In genomic region chr16:88221932-88222331, GRCm38 (mm10) we compare ENCODE assay signal across 32 mouse cellular contexts.
"Had no signal": no experiment of that assay in that cellular context is flagged by ENCODE, and none has a peak within 500 bp of the region (broad histone marks: within the 10 kb centered on the region; RNA-seq: fewer than 3 reads in every experiment).

No protein-coding gene starts in this region.

- H3K9me3 ChIP-seq: heart, embryonic 10.5 days; heart, embryonic 12.5 days; heart, embryonic 15.5 days; hindbrain, embryonic 10.5 days; hindbrain, embryonic 12.5 days; hindbrain, embryonic 13.5 days; hindbrain, embryonic 15.5 days; intestine, embryonic 15.5 days; kidney, embryonic 15.5 days had no signal

- H3K4me2 ChIP-seq: heart, embryonic 11.5 days; heart, embryonic 12.5 days; heart, embryonic 13.5 days; heart, embryonic 15.5 days; hindbrain, embryonic 12.5 days; hindbrain, embryonic 13.5 days; hindbrain, embryonic 14.5 days; hindbrain, embryonic 15.5 days; intestine, embryonic 15.5 days; kidney, embryonic 15.5 days had no signal

- H3K4me1 ChIP-seq: heart, embryonic 10.5 days; heart, embryonic 12.5 days; heart, embryonic 13.5 days; heart, embryonic 15.5 days; hindbrain, embryonic 10.5 days; hindbrain, embryonic 12.5 days; hindbrain, embryonic 13.5 days; hindbrain, embryonic 15.5 days; intestine, embryonic 15.5 days; kidney, embryonic 15.5 days had no signal

- H3K4me3 ChIP-seq: heart, embryonic 10.5 days; heart, embryonic 12.5 days; heart, embryonic 13.5 days; heart, embryonic 15.5 days; hindbrain, embryonic 10.5 days; hindbrain, embryonic 12.5 days; hindbrain, embryonic 13.5 days; hindbrain, embryonic 15.5 days; intestine, embryonic 15.5 days; kidney, embryonic 15.5 days; layer of hippocampus, adult 2 months; left cerebral cortex, adult 2 months had no signal

- H3K36me3 ChIP-seq: heart, embryonic 10.5 days; heart, embryonic 12.5 days; heart, embryonic 13.5 days; heart, embryonic 15.5 days; hindbrain, embryonic 10.5 days; hindbrain, embryonic 12.5 days; hindbrain, embryonic 13.5 days; hindbrain, embryonic 15.5 days; intestine, embryonic 15.5 days; kidney, embryonic 15.5 days had no signal

- H3K27ac ChIP-seq: heart, embryonic 10.5 days; heart, embryonic 13.5 days; heart, embryonic 15.5 days; hindbrain, embryonic 10.5 days; hindbrain, embryonic 12.5 days; hindbrain, embryonic 13.5 days; hindbrain, embryonic 14.5 days; hindbrain, embryonic 15.5 days; hindbrain, postnatal 0 days; intestine, embryonic 15.5 days; kidney, embryonic 15.5 days; kidney, postnatal 0 days; layer of hippocampus, adult 2 months; left cerebral cortex, adult 2 months had no signal

- DNase-seq: heart, postnatal 10 days; heart, postnatal 14 days; heart, postnatal 36 days; heart, postnatal 4 days; kidney, adult 11 months; kidney, adult 18-20 months; kidney, adult 2 months; kidney, adult 8-10 months; kidney, adult 9 months; kidney, postnatal 10 days; kidney, postnatal 14 days; kidney, postnatal 25 days; kidney, postnatal 36 days; kidney, postnatal 4 days; layer of hippocampus, adult 9-11 months; layer of hippocampus, postnatal 36 days had no signal

- H3K9ac ChIP-seq: heart, embryonic 12.5 days; heart, embryonic 13.5 days; heart, embryonic 15.5 days; hindbrain, embryonic 12.5 days; hindbrain, embryonic 13.5 days; hindbrain, embryonic 14.5 days; hindbrain, embryonic 15.5 days; intestine, embryonic 15.5 days; kidney, embryonic 15.5 days had no signal

- H3K27me3 ChIP-seq: heart, embryonic 12.5 days; heart, embryonic 13.5 days; heart, embryonic 15.5 days; hindbrain, embryonic 12.5 days; hindbrain, embryonic 13.5 days; hindbrain, embryonic 15.5 days; intestine, embryonic 15.5 days; kidney, embryonic 15.5 days had no signal
